Mouse (Mus musculus) testis, postnatal 10 days (tissue): ENCODE data around the gene Mettl7a1.
"Not testable (repeated sequence)": the region's sequence is repeated elsewhere in the genome, so short reads cannot be mapped to it uniquely, and the experiment has no call there.

Experiments used
- DNase-seq: peaks from one replicate; pipeline ENCODE4 v3.0.0; 2021; ENCODE audit warnings: low spot score

Mettl7a1 gene

GRCm38 (mm10) chr15:100301556-100301955 is 2.4 kb upstream of the Mettl7a1 start:
- no peak for DNase-seq

GRCm38 (mm10) chr15:100303428-100304018 is 417 bp upstream of the Mettl7a1 start:
- no peak for DNase-seq

GRCm38 (mm10) chr15:100306201-100306600 is 2.3 kb downstream of the Mettl7a1 start:
- no peak for DNase-seq

- not testable (repeated sequence) for DNase-seq
Measured at GRCm38 (mm10) chr15:100307438-100308096, 3.6 kb downstream of the Mettl7a1 start.

- no peak for DNase-seq
Measured at GRCm38 (mm10) chr15:100312346-100312745, 8.4 kb downstream of the Mettl7a1 start.

DNA sequence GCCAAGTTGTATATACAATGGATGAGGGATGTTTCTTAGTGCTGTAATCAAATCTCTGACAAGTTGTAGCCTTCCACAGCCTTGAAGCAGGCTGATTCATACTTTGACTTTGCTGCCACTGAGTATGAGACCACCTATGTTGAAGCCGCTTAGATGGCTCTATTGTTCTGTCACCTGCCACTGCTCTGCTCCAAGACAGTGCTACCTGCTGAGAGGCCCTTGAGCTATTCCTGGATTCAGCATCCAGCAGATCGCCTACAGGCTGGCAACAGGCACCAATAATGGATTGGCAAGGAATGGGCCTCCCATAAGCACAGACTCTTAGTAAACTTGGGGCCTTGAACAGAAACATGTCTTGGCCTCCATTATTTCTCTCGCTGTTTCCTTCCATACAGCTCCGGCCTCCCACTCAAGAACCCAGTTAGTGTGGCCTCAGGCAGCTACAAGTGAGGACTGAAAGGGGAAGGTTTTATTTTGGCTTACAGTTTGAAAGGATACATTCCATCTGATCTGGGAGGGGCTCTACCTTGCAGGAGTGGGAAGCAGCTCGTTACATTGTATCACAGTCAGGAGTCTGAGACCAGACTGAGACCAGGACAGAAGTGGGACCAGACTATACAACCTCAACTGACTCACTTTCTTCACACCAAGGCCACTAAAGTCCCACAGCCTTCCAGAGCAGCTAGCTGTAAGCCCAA is 10.7 kb downstream of the Mettl7a1 start:
- DNase-seq: no peak

GRCm38 (mm10) chr15:100318014-100318671 is 14.2 kb downstream of the Mettl7a1 start:
- not testable (repeated sequence) for DNase-seq

GRCm38 (mm10) chr15:100319884-100320283 is 15.9 kb downstream of the Mettl7a1 start:
- DNase-seq: no peak

GRCm38 (mm10) chr15:100320295-100320905 is 16.5 kb downstream of the Mettl7a1 start:
- no peak for DNase-seq

DNA sequence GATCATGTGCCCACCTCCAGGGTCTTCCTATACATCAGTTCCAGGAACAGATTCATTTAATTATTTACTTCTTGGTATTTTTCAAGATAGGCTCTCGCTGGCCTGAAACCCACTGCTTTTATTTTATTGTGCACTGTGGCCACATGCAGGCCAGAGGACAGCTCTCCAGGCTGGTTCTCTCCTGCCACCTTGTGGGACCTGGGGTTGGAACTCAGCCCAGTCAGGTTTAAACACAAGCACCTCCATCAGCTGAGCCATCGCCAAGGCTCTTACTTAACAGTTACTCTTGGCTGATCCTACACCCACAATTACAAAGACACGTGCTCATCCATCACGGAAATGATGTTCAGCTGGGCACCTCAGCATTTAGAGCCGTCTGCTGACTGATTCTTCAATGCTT is 17.2 kb downstream of the Mettl7a1 start:
- DNase-seq: no peak

GRCm38 (mm10) chr15:100324021-100324591 is 20.2 kb downstream of the Mettl7a1 start:
- no peak for DNase-seq

- no peak for DNase-seq
Measured at GRCm38 (mm10) chr15:100325235-100325634, 21.3 kb downstream of the Mettl7a1 start.

DNA sequence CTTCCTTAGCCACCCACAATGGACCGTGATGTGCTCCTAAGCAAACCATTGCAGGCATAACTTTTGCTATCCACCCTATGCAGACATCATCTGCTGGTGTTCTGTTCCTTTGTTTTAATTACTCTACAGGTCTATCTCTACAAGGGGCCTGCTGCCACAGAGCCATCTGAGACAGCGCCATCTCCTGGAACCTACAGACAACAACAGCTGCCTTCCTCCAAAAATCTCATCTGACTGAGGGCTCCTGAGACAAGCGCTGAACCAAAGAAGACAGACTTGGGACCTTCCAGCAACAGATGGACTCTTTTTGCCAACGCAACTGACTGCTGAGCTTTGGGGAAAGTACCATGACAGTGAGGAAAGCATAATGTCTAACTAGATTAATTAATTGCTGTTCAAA is 24.1 kb downstream of the Mettl7a1 start:
- not testable (repeated sequence) for DNase-seq

GRCm38 (mm10) chr15:100329336-100329735 is 25.4 kb downstream of the Mettl7a1 start:
- not testable (repeated sequence) for DNase-seq

GRCm38 (mm10) chr15:100330739-100331138 is 26.8 kb downstream of the Mettl7a1 start:
- DNase-seq: no peak

DNA sequence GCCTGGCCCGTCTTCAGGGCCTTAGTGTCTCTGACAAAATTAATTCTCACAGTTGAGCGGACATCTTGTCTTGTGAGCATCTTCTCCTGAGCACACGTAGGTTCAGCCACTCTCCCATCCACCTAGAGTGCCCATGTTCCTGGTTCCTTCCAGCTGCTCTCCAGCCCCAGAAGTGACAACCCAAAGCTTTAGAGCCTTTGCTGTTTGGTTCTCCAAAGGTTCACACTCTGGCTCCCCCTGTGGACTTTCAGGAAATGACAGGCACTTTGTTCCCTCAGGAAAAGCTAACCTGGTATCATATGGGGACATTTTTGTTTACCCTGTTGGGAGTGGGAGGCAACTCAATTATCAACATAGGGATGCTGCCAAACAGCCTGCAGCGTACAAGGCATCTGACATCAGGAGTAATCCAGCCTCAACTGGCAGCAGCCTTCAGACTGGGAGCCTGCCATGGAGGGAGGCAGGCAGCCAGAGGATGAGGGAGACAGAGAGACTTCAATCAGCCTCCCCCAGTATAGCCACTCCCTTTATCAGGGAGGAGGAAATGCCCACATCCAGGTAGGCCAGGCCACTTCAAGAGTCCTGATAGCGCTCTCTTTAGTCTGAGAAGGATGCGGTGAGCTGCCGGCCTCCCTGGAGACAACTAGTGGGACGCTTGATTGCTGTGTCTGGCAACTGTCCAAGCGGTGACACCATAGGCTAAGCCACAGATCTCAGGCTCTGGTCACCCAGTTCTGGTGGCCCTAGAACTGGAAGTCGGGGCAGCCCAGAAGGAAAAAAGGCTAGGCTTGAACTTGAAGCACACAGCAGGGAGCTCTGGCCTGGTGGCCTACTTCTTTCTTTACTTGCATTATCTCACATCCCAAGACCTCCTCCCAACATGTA is 28.4 kb downstream of the Mettl7a1 start:
- DNase-seq: not testable (repeated sequence)

- no peak for DNase-seq
Measured at GRCm38 (mm10) chr15:100334629-100335028, 30.7 kb downstream of the Mettl7a1 start, which contains the start of gene Mettl7a3. TSS of gene Mettl7a3 (plus strand) at chr15:100334929.

GRCm38 (mm10) chr15:100337328-100337727 is 33.4 kb downstream of the Mettl7a1 start:
- DNase-seq: not testable (repeated sequence)

- DNase-seq: peak; percentile 75
Measured at GRCm38 (mm10) chr15:100337847-100338246, 33.9 kb downstream of the Mettl7a1 start.

- not testable (repeated sequence) for DNase-seq
Measured at GRCm38 (mm10) chr15:100341314-100341980, 37.5 kb downstream of the Mettl7a1 start.
